Mouse (Mus musculus) bone marrow, adult 2 months (tissue): ENCODE measurements at regions not wholly inside any gene's neighbourhood (a gene's known extent, or its start where the extent isn't known, plus 50 kb on each side); places are given as distances from the start of the nearest gene placed in this dataset.

Source experiments
- CTCF ChIP-seq: fragments of 200-500 bp; IDR thresholded peaks from 2 replicates; pipeline ENCODE4 v1.5.1; 2011; ENCODE audit warnings: low read length, control low read depth; ENCODE audit not compliant: control insufficient read depth, insufficient read depth
- POLR2A ChIP-seq: fragments of 200-500 bp; IDR thresholded peaks from 2 replicates; pipeline ENCODE4 v1.6.1; 2011; ENCODE audit warnings: low read depth, mild to moderate bottlenecking, control low read depth, low read length, borderline replicate concordance; ENCODE audit not compliant: control insufficient read depth

DNA sequence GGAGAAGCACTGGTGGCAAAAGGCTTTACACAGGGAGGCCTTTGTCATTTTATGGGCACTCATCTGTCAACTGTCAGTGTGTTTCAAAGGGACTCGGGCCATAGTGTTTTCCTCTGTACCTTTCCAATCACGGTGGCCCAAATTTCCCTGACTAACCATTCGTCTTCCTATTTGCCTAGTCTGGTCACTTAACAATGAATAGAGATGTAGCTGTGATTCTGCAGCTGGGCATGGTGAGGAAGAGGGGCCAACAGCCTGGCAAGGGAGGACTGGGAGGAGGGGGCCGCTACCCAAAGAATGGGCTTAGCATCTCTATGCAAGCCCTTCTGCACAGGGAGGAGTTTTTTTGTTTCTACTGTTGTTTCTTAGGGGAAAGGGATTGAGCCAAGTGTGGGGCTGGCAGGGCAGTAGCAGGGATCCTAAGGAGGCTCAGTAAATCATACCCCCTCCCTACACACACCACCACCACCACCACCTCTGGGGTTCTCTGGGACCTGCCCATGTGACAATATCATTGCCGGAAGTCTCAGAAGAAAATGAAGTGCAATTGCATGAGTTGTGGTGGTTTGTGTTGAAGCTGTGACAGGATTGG is 367.2 kb downstream of the Nkx6-1 start:
- TF ChIP-seq POLR2A = no peak
- no peak for TF ChIP-seq CTCF
